Mouse (Mus musculus) fibroblast of lung, adult 2 months (primary cell): ENCODE data around the gene Rfc4.
"Not testable (repeated sequence)": the region's sequence is repeated elsewhere in the genome, so short reads cannot be mapped to it uniquely, and the experiment has no call there.

ENCODE experiments used
- DNase-seq: peaks from one replicate; pipeline ENCODE4 v3.0.0-alpha.2; 2011; ENCODE audit warnings: low read depth

Rfc4 gene

DNA sequence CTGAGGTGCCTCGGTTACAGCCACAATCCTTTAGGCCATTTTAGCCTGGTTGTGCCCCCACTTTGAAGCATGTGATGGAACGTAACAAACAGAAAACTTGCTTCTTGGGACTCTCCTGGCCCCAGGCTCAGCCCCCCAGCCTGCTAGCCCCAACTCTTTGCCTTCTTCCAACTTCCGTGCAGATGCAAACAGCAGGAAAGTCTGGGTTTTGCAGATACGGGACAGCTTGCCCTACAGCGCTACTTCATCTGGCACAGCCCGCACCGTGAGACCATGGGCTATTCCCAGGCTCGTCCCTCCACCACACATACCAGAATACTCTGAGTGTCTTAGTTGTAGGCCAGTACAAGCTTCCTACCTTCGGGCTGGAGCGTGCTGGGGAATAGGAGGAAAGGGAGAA lies 26.9 kb downstream of the Rfc4 start:
- no peak for DNase-seq

DNA sequence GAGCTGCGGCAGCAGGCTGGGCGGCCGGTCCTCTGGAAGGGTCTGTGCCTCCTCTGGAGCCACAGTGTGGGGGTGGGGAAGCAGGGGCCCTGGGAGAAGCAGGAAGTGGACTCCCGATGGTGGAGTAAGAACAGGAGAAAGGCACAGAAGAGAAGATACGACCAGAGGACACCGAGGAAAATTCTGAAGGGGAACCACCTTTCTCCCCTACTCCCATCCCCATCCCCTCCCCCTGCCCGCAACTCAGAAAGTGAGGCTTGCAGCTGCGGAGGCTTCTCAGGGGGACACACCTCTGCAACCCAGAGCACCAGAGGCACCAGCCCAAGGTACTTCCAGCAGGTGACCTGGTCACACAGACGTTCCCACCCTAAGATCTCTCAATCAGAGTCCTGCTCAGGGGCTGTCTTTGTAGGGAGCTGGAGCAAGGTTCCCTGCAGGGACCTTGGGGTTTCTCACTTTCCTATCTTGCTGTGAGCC lies 27.4 kb downstream of the Rfc4 start:
- DNase-seq = no peak

DNA sequence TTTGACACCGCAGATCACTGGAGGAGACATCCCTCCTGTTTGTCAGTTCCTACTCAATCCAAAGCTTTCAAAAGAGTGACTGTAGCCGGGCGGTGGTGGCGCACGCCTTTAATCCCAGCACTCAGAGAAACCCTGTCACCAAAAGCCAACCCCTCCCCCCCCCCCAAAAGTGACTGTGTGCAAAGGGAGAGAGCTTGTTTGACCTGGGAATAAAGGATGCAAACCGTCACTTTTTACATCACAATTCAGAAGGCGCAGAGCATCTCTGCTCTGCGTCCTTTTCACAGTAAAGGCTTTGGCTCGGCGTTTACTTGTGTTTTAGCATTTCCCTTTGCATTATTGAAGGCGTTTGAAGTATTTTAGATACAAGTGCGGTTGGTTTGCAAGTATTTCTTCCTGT lies 27.9 kb downstream of the Rfc4 start:
- no peak for DNase-seq

GRCm38 (mm10) chr16:23098105-23098452 lies 29.5 kb downstream of the Rfc4 start:
- not testable (repeated sequence) for DNase-seq

DNA sequence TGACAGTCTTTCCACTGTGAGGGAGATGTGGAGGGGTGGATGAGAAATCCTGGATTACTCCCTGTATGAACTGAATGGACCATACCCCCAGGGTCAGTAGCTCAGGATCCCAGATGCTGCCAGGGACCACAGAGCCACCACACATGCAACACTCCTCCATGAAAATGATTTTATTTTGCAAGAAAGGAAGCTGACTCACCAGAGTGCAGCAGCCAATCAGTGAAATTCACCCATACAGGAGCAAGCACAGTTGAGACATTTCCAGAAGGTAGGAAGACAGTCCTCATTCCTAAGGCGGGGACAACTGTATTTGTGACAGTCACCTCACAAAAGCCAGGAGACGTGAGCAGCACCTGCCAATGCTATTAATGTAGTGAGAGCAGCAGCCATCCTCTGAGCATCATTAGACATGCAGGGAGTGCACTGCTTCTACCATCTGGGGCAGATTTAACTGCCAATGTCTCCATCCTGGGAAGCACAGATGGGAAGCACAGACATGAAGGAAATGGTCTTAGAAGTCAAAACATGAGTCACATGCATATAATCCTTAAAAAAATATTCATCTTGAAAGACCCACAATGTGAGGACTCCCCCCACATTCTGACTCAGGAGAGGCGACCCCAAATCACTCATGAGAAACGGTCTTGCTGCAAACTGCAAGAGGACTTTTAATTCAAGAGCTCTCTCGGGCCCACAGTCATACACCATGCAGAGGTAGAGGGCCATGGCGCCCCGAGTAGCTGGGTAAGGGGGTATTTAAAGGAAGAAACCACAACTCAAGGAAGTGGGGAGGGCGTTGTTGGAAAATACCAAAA lies 30.0 kb downstream of the Rfc4 start:
- not testable (repeated sequence) for DNase-seq

- DNase-seq = not testable (repeated sequence)
These were observed 30.7 kb downstream of the Rfc4 start for GRCm38 (mm10) chr16:23096886-23097285.

DNA sequence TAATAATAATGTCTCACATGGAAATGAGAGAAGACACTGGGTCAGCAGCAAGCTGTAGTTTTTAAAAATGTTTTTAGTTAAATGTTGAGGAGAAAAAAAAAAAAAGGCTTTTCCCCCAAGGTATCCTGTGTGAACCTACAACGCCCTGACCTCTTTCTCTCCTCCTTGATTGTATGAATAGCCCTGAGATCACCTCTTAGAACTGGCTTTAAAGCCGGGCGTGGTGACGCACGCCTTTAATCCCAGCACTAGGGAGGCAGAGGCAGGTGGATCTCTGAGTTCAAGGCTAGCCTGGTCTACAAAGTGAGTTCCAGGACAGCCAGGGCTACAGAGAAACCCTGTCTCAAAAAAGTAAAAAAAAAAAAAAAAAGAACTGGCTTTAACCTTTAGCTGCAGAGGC lies 32.0 kb downstream of the Rfc4 start:
- DNase-seq = not testable (repeated sequence)

DNA sequence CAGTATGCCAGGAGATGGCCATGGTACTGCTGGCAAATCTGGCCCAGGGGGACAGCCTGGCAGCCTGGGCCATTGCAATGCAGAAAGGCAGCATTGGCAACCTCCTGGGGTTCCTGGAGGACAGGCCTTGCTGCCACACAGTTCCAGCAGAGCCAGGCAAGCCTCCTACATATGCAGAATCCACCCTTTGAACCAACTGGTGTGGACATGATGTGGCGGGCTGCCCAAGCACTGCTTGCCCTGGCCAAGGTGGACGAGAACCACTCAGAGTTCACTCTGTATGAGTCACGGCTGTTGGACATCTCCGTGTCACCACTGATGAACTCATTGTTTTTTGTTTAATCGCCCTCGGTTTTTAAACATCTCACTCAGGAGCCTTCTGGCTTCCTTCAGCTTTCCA lies 33.4 kb downstream of the Rfc4 start:
- DNase-seq = no peak

DNA sequence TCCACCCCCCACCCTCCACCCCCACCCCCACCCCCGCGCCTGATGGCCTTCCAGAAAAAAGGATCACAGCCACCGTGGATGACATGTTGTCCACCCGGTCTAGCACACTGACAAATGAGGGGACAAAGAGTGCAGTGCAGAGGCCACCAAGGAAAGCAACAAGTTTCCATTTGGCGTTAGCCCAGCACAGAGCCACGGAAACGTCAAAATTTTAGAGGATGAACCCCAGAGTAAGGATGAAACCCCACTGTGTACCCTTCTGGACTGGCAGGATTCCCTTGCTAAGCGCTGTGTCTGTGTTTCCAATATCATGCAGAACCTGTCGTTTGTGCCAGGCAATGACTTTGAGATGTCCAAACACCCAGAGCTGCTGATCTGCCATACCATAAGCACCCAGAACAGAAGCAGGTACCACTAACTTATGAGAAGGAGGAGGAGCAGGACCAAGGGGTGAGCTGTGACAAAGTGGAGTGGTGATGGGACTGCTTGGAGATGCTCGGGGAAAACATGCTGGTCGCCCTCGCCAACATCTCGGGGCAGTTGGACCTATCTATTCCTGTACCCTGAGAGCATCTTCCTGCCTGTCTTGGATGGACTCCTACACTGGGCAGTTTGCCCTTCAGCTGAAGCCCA lies 34.1 kb downstream of the Rfc4 start:
- no peak for DNase-seq

GRCm38 (mm10) chr16:23091345-23091744 lies 36.2 kb downstream of the Rfc4 start:
- not testable (repeated sequence) for DNase-seq

DNA sequence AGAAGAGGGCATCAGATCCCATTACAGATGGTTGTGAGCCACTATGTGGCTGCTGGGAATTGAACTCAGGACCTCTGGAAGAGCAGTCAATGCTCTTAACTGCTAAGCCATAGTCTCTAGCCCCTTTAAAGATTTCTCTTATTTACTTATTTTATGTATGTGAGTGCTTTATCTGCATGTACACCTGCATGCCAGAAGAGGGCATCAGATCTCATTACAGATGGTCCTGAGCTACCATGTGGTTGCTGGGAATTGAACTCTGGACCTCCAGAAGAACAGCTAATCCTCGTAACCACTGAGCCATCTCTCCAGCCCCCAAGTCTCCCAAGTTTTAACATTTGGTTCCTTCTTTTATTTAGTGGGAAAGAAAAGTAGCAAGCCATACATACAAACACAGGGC lies 39.0 kb downstream of the Rfc4 start:
- DNase-seq = not testable (repeated sequence)

DNA sequence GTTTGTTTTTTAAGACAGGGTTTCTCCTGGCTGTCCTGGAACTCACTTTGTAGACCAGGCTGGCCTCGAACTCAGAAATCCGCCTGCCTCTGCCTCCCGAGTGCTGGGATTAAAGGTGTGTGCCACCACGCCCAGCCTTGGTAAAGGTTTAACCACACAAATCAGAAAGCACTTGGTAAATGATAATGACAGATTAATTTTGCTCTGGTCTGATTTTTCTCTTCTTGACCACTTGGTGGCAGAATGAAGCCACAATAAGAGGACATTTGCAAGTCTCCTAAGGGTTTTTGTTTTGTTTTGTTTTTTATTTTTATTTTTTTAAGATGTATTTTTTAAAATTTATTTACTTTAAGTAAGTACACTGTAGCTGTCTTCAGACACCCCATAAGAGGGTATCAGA lies 39.8 kb downstream of the Rfc4 start:
- not testable (repeated sequence) for DNase-seq

DNA sequence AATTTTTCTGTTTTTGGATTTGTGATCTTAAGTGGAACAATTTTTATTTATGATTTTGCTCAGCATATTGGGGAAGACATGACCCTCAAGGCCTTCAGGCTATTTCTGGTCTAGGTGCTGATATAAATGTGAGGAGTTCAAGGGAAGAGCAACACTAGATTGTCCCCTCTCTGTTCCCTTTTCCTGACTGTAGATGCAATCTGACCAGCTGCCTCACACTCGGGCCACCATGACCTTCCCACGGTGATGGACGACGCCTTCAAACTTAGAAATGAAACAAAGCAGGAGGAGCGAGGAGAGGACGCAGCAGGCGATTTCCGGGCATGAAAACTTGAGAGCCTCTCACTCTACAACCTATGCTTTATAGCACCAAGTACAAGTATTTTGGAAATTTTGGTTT lies 40.4 kb downstream of the Rfc4 start:
- not testable (repeated sequence) for DNase-seq

DNA sequence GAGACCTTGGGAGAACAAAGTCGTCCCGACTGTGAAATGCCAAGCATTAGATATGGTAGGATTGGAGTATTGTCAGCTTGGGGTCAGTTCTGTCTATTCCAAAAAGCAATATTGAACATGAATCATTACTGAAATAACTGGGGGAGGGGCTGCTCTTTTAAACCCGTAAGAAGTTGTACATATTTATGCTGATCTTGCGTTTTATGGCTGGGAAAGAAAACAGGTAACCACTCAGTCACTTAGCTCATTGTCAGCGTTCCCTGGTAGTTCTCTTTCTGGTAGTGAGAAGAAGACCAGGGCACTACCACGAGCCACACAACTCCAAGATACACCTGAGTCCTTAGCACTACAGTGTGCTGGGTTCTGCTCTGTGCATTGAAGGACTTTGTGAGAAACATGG lies 50.0 kb downstream of the Rfc4 start:
- not testable (repeated sequence) for DNase-seq
